Mouse (Mus musculus) limb, embryonic 14.5 days (tissue): ENCODE measurements at regions not wholly inside any gene's neighbourhood (a gene's known extent, or its start where the extent isn't known, plus 50 kb on each side); places are given as distances from the start of the nearest gene placed in this dataset.

Source experiments
- ATAC-seq: fragments of 200-750 bp; cut with Nextera tagmentation; 2 replicates; pipeline ENCODE4 v1.8.0; 2017; ENCODE audit warnings: low read depth, moderate number of reproducible peaks, moderate TSS enrichment; ENCODE audit not compliant: low FRiP score
- DNase-seq: peaks from one replicate; pipeline ENCODE4 v3.0.0-alpha.2; 2015; ENCODE audit warnings: low spot score
- H3K27ac ChIP-seq: fragments of 300-500 bp; sonication (generic); replicated peaks from 2 replicates; pipeline ENCODE4 v1.5.1; 2014; ENCODE audit warnings: low read depth, mild to moderate bottlenecking, low read length, moderate library complexity, mixed read lengths
- H3K27me3 ChIP-seq: fragments of 300-500 bp; sonication (generic); 2 replicates; pipeline ENCODE4 v1.6.1; 2014; ENCODE audit warnings: low read length, mixed read lengths; ENCODE audit not compliant: control insufficient read depth, insufficient read depth
- H3K36me3 ChIP-seq: fragments of 300-500 bp; sonication (generic); 2 replicates; pipeline ENCODE4 v1.6.1; 2014; ENCODE audit warnings: mild to moderate bottlenecking, low read length, moderate library complexity, mixed read lengths; ENCODE audit not compliant: control insufficient read depth, insufficient read depth
- H3K4me1 ChIP-seq: fragments of 300-500 bp; sonication (generic); 2 replicates; pipeline ENCODE4 v1.6.1; 2014; ENCODE audit warnings: antibody characterized with exemption, low read length, mixed read lengths; ENCODE audit not compliant: control insufficient read depth, insufficient read depth
- H3K4me2 ChIP-seq: fragments of 300-500 bp; sonication (generic); replicated peaks from 2 replicates; pipeline ENCODE4 v1.6.1; 2014; ENCODE audit warnings: low read depth, mild to moderate bottlenecking, low read length, moderate library complexity; ENCODE audit not compliant: severe bottlenecking
- H3K4me3 ChIP-seq: fragments of 300-500 bp; sonication (generic); replicated peaks from 2 replicates; pipeline ENCODE4 v1.5.1; 2014; ENCODE audit warnings: low read length
- H3K9ac ChIP-seq: fragments of 300-500 bp; sonication (generic); 2 replicates; pipeline ENCODE4 v1.6.1; 2014; ENCODE audit warnings: mild to moderate bottlenecking, low read depth, low read length, moderate library complexity; ENCODE audit not compliant: severe bottlenecking
- H3K9me3 ChIP-seq: fragments of 300-500 bp; sonication (generic); 2 replicates; pipeline ENCODE4 v1.6.1; 2016; ENCODE audit warnings: low read length; ENCODE audit not compliant: control insufficient read depth
- POLR2A ChIP-seq: fragments of 200-500 bp; IDR thresholded peaks from 2 replicates; pipeline ENCODE4 v1.8.0; 2012; ENCODE audit warnings: inconsistent platforms, mild to moderate bottlenecking, moderate library complexity, borderline replicate concordance; ENCODE audit not compliant: insufficient read depth, insufficient read length; ENCODE audit errors: extremely low read depth
- WGBS: fragments of 180-500 bp; shearing (Covaris S2); extraction: QIAGEN DNeasy Blood & Tissue Kit; methylation state at CpG from one replicate; pipeline ENCODE4 v1.1.7; 2014; 5-methylcytosine and 5-hydroxymethylcytosine counted together

GRCm38 (mm10) chr2:158909086-158909485 lies 114.5 kb downstream of the Dhx35 start:
- no peak for DNase-seq
- Histone ChIP-seq H3K27me3 (0 out of 2 replicates have a peak, but pooled peaks cover 4% of the 10 kb centered on the region), H3K27ac (no peak overlapping the region), H3K4me1 (no peaks in the 10 kb centered on the region), H3K4me2 (no peak overlapping the region), H3K4me3 (no peak overlapping the region), H3K36me3 (no peaks in the 10 kb centered on the region), H3K9me3 (no peaks in the 10 kb centered on the region), H3K9ac (no peak overlapping the region)
- WGBS: 69% methylated on average over 3 of the region's 3 CpGs
- no peak for ATAC-seq
- no peak for TF ChIP-seq POLR2A

DNA sequence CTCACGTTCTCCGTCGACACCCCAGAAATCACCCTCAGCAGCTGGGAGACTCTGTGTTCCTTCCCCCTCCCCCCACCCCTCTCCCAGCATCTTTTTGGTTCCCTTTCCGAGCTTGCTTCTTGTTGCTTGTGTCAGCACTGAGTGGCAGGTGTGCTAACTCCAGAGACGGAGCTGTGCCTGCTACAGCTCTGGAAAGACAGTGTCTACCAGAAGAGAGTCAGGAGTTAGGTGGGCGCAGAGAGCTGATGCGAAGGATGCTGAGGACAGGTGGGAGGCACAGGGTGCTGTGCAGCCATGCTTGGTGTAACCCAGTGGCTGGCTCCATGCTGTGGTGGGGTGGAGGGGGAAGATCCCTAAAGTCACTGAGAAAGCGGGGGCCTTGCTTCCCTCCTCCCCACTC lies 115.7 kb downstream of the Dhx35 start:
- no peak for ATAC-seq
- Histone ChIP-seq H3K36me3 (no peaks in the 10 kb centered on the region), H3K4me2 (no peak overlapping the region), H3K4me1 (no peaks in the 10 kb centered on the region), H3K27me3 (0 out of 2 replicates have a peak, but pooled peaks cover 4% of the 10 kb centered on the region), H3K27ac (no peak overlapping the region), H3K4me3 (no peak overlapping the region), H3K9ac (no peak overlapping the region), H3K9me3 (no peaks in the 10 kb centered on the region)
- WGBS: 48% methylated on average over 8 of the region's 8 CpGs
- DNase-seq: no peak
- TF ChIP-seq POLR2A: no peak

GRCm38 (mm10) chr2:158911191-158911590 lies 116.6 kb downstream of the Dhx35 start:
- Histone ChIP-seq H3K36me3 (no peaks in the 10 kb centered on the region), H3K27ac (no peak overlapping the region), H3K9ac (no peak overlapping the region), H3K4me3 (no peak overlapping the region), H3K4me2 (no peak overlapping the region), H3K9me3 (no peaks in the 10 kb centered on the region), H3K4me1 (no peaks in the 10 kb centered on the region), H3K27me3 (0 out of 2 replicates have a peak, but pooled peaks cover 4% of the 10 kb centered on the region)
- TF ChIP-seq POLR2A: no peak
- DNase-seq: no peak
- WGBS: 56% methylated on average over 7 of the region's 7 CpGs
- no peak for ATAC-seq

- Histone ChIP-seq H3K27me3 (0 out of 2 replicates have a peak, but pooled peaks cover 4% of the 10 kb centered on the region), H3K4me3 (no peak overlapping the region), H3K9me3 (no peaks in the 10 kb centered on the region), H3K4me2 (no peak overlapping the region), H3K36me3 (no peaks in the 10 kb centered on the region), H3K9ac (no peak overlapping the region), H3K27ac (no peak overlapping the region), H3K4me1 (no peaks in the 10 kb centered on the region)
- ATAC-seq (no peak), DNase-seq (peak; percentile 33)
- whole genome bisulfite sequencing: 40% methylated on average over 9 of the region's 9 CpGs
- TF ChIP-seq POLR2A: no peak
These were observed 118.1 kb downstream of the Dhx35 start for GRCm38 (mm10) chr2:158912631-158913258.

GRCm38 (mm10) chr2:158917398-158917797 lies 122.8 kb downstream of the Dhx35 start:
- no peaks in the 10 kb centered on the region for H3K9me3 ChIP-seq
- no peaks in the 10 kb centered on the region for H3K4me1 ChIP-seq
- no peaks in the 10 kb centered on the region for H3K36me3 ChIP-seq
- WGBS: 57% methylated on average over 6 of the region's 6 CpGs
- no peak overlapping the region for H3K27ac ChIP-seq
- H3K27me3 ChIP-seq: no peaks in the 10 kb centered on the region
- no peak overlapping the region for H3K9ac ChIP-seq
- no peak for ATAC-seq
- H3K4me2 ChIP-seq: no peak overlapping the region
- no peak for DNase-seq
- no peak overlapping the region for H3K4me3 ChIP-seq
- no peak for TF ChIP-seq POLR2A
